Mouse (Mus musculus) stomach, postnatal 0 days (tissue): ENCODE data around the gene Efcc1.

ENCODE experiments used
- CTCF ChIP-seq: IDR thresholded peaks from 2 replicates; pipeline ENCODE4 v1.5.1; 2016; ENCODE audit warnings: antibody characterized with exemption, low read depth, mild to moderate bottlenecking, moderate library complexity
- EP300 ChIP-seq: optimal IDR thresholded peaks from 2 replicates; pipeline ENCODE3; 2016; ENCODE audit warnings: antibody characterized with exemption

- TF ChIP-seq CTCF (no peak), EP300 (no peak)
Observed at GRCm38 (mm10) chr6:87695947-87696346, 34.7 kb upstream of the Efcc1 start.
